Mouse (Mus musculus) lung, embryonic 15.5 days (tissue): ENCODE measurements around the gene Shd. TPM values are rescaled to one million over a fixed set of nuclear protein-coding genes. Genes with fewer than 3 reads are reported as not detected.

Experiments
- ATAC-seq: fragments of 200-750 bp; cut with Nextera tagmentation; 2 replicates; pipeline ENCODE4 v1.8.0; 2017; ENCODE audit warnings: moderate number of reproducible peaks, borderline replicate concordance; ENCODE audit not compliant: low FRiP score, low TSS enrichment; ENCODE audit errors: extremely low read depth
- H3K27ac ChIP-seq: fragments of 300-500 bp; sonication (generic); 2 replicates; pipeline ENCODE4 v1.5.1; 2015; ENCODE audit warnings: moderate library complexity, mild to moderate bottlenecking, inconsistent platforms
- H3K27me3 ChIP-seq: fragments of 300-500 bp; sonication (generic); 2 replicates; pipeline ENCODE4 v1.6.1; 2015; ENCODE audit warnings: inconsistent platforms
- H3K36me3 ChIP-seq: fragments of 300-500 bp; sonication (generic); 2 replicates; pipeline ENCODE4 v1.6.1; 2015; ENCODE audit warnings: inconsistent platforms
- H3K4me1 ChIP-seq: fragments of 300-500 bp; sonication (generic); 2 replicates; pipeline ENCODE4 v1.6.1; 2015; ENCODE audit warnings: inconsistent platforms
- H3K4me2 ChIP-seq: fragments of 300-500 bp; sonication (generic); 2 replicates; pipeline ENCODE4 v1.6.1; 2015; ENCODE audit warnings: inconsistent platforms, mild to moderate bottlenecking, moderate library complexity
- H3K4me3 ChIP-seq: fragments of 300-500 bp; sonication (generic); 2 replicates; pipeline ENCODE4 v1.5.1; 2015; ENCODE audit warnings: mild to moderate bottlenecking, inconsistent platforms
- H3K9ac ChIP-seq: fragments of 300-500 bp; sonication (generic); 2 replicates; pipeline ENCODE4 v1.6.1; 2015; ENCODE audit warnings: inconsistent platforms
- H3K9me3 ChIP-seq: fragments of 300-500 bp; sonication (generic); 2 replicates; pipeline ENCODE4 v1.6.1; 2016; ENCODE audit warnings: inconsistent platforms
- WGBS: fragments of 180-500 bp; shearing (Covaris S2); methylation state at CpG from one replicate; pipeline ENCODE4 v1.1.7; 2015; 5-methylcytosine and 5-hydroxymethylcytosine counted together
- polyA plus RNA-seq: library from polyadenylated mRNA; unstranded; fragments of >200 nt; fragmentation: Nextera tagmentation; extraction: Ambion mirVana; gene quantifications from 2 replicates; pipeline ENCODE4 v1.2.1, GENCODE M21; 2015

The Shd gene
- polyA plus RNA-seq, 1 experiment from 2014 or later = 6.7 TPM

DNA sequence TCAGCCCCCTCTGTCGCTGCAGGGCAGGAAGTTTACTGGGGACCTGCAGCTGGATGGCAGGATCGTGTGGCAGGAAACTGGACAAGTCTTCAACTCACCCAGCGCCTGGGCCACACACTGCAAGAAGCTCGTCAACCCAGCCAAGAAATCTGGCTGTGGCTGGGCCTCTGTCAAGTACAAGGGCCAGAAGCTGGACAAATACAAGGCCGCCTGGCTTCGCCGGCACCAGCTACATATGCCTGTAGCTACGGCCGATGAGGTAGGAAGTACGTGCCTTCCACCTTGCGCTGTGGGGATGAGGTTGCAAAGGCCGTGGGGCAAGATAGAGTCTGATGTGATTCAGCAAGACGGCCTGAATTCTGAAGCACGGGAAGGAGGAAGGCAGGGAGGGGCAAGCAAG, 40.0 kb downstream of the Shd start:
- H3K4me3 ChIP-seq = peak overlapping the region; percentile 96
- H3K4me1 ChIP-seq = peaks cover 23% of the 10 kb centered on the region
- no peak for ATAC-seq
- peaks cover 30% of the 10 kb centered on the region for H3K36me3 ChIP-seq
- peak overlapping the region; percentile 98 for H3K4me2 ChIP-seq
- H3K27me3 ChIP-seq = no peaks in the 10 kb centered on the region
- 0 out of 2 replicates have a peak overlapping the region, but pooled peaks have one; percentile 91 for H3K27ac ChIP-seq
- WGBS = 51% methylated on average over 14 of the region's 14 CpGs
- peak overlapping the region; percentile 83 for H3K9ac ChIP-seq
- H3K9me3 ChIP-seq = no peaks in the 10 kb centered on the region

DNA sequence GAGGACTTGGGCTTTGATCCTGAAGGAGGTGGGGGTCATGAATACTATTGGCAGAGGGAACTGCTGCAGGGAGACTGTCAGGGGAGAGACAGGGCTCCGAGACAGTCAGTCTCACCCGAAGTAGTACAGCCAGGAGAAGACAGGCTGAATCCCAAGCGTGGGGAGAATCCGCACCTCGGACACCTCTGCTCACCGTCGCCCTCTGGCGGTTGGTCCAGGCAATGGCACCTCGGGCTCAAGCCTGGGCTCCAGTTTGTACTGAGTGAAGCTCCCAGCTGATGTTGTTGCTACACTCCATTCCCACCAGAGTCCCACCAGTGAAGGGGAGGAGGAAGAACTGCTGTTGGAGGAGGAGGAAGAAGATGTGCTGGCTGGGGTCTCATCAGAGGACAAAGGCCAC, 40.4 kb downstream of the Shd start:
- no peaks in the 10 kb centered on the region for H3K9me3 ChIP-seq
- no peak for ATAC-seq
- H3K27ac ChIP-seq = no peak overlapping the region
- peak overlapping the region; percentile 98 for H3K4me2 ChIP-seq
- 0 out of 2 replicates have a peak overlapping the region, but pooled peaks have one; percentile 83 for H3K9ac ChIP-seq
- H3K4me1 ChIP-seq = peaks cover 21% of the 10 kb centered on the region
- WGBS = 5% methylated on average over 9 of the region's 9 CpGs
- H3K27me3 ChIP-seq = no peaks in the 10 kb centered on the region
- H3K36me3 ChIP-seq = peaks cover 34% of the 10 kb centered on the region
- peak overlapping the region; percentile 96 for H3K4me3 ChIP-seq

DNA sequence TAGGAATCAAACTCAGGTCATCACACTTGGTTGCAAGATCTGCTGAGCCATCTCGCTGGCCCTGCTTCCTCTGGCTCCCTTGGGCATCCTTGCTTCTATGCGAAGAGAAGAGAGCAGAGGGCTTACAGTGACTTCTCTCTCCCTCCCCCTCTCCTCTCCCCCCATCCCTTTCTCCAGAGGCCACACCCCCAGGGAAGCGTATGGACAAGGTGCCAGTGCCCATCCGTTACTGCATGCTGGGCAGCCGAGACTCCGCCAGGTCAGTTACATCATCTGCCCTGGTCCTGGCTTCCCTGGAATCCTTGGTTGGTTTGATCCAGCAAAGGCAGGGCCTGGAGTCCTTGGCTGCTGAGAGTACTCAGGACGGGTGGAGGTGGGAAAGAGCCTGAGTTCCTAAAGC, 41.2 kb downstream of the Shd start:
- no peaks in the 10 kb centered on the region for H3K9me3 ChIP-seq
- H3K27me3 ChIP-seq = no peaks in the 10 kb centered on the region
- no peak overlapping the region for H3K27ac ChIP-seq
- ATAC-seq = no peak
- H3K4me3 ChIP-seq = no peak overlapping the region
- H3K9ac ChIP-seq = no peak overlapping the region
- H3K36me3 ChIP-seq = peaks cover 42% of the 10 kb centered on the region
- H3K4me2 ChIP-seq = no peak overlapping the region
- WGBS = 85% methylated on average over 7 of the region's 7 CpGs
- H3K4me1 ChIP-seq = peaks cover 21% of the 10 kb centered on the region

DNA sequence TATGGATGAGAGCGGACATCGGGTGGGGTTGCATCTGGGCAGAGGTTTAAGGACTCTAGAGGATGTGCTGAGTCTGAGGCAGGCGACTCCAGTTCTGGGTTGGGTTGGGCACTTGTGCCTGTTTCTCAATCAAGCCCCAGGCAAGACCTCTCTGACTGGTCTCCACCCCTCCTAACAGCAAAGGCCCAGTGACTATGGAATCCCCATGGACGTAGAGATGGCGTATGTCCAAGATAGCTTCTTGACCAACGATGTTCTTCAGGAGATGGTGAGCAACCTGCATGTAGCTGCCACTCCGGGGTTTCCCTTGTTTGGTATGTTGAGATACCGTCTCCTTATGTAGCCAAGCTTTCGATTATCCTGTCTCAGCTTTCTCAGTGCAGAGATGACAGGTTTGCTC, 45.0 kb downstream of the Shd start:
- ATAC-seq = no peak
- H3K27ac ChIP-seq = no peak overlapping the region
- H3K4me2 ChIP-seq = no peak overlapping the region
- peaks cover 7% of the 10 kb centered on the region for H3K4me1 ChIP-seq
- no peaks in the 10 kb centered on the region for H3K27me3 ChIP-seq
- 88% methylated on average over 9 of the region's 9 CpGs for whole genome bisulfite sequencing
- H3K9ac ChIP-seq = no peak overlapping the region
- peaks cover 74% of the 10 kb centered on the region for H3K36me3 ChIP-seq
- H3K9me3 ChIP-seq = no peaks in the 10 kb centered on the region
- H3K4me3 ChIP-seq = no peak overlapping the region

DNA sequence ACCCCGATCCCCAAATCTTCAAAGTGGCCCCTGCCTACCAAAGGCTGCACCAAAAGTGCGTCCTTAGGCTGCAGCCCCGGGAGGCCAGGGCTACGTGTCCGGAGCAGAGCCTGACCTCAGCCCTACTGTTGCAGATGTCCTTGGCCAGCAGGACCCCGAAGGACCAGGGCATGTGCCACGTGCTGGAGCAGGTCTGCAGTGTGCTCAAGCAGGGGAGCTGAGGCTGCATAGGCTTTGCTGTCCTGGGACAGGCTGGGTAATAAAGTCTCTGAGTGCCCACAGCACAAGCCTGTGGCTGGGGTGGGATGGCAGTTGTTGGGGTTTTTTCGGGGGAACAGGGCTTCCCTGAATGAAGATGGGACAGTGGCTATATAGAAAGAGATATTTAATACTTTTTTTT, 46.1 kb downstream of the Shd start:
- no peaks in the 10 kb centered on the region for H3K4me1 ChIP-seq
- ATAC-seq = no peak
- no peak overlapping the region for H3K4me3 ChIP-seq
- H3K27ac ChIP-seq = no peak overlapping the region
- no peaks in the 10 kb centered on the region for H3K9me3 ChIP-seq
- H3K27me3 ChIP-seq = no peaks in the 10 kb centered on the region
- peaks cover 72% of the 10 kb centered on the region for H3K36me3 ChIP-seq
- WGBS = 84% methylated on average over 8 of the region's 8 CpGs
- H3K4me2 ChIP-seq = no peak overlapping the region
- no peak overlapping the region for H3K9ac ChIP-seq

DNA sequence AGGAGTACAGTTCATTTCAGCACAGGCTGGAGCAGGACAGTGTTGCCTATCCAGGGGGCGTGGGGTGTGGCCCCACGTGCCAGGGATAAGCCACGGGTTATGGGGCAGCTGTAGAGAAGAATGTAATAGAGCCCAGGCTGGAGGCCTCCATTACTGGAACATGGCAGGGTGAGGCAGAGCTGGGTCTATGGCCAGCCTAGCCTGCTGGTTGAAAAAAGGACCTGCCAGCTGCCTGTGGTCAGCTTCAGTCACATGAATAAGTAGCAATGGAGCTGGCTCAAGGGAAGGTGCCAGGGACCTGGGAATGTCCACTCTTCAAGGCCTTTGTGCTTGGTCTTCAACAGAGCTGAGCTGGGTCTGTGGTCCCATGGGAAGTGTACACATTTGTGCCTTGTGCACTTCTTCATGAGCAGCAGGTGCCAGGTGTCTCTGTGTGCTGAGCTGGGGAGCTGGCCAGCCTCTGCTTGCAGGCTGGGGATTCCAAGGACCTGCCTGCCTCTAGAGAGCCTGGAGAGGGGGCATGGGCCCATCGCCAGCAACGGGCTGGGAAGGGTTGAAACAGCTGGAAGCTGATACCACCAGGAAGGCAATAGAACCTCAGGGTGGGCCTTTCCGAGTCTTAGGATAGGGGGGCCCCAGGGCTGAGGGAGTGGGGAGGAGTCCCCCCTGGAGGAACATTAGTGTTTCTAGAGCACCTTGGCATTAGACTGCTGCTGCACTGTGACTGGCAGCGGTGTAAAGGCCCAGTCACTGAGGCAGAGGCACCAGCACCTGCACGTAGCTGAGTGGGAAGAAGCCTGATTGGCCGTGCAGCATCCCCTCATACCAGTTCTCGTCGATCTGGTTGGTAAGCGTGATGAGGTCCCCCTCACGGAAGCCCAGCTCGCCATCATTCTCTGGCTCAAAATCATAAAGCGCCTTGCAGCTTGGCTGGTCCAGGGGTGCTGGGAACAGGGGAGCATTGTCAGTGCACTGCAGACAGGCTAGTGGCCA, 46.8 kb downstream of the Shd start:
- Histone ChIP-seq H3K4me2 (no peak overlapping the region), H3K4me3 (no peak overlapping the region)
- 76% methylated on average over 15 of the region's 15 CpGs for WGBS

DNA sequence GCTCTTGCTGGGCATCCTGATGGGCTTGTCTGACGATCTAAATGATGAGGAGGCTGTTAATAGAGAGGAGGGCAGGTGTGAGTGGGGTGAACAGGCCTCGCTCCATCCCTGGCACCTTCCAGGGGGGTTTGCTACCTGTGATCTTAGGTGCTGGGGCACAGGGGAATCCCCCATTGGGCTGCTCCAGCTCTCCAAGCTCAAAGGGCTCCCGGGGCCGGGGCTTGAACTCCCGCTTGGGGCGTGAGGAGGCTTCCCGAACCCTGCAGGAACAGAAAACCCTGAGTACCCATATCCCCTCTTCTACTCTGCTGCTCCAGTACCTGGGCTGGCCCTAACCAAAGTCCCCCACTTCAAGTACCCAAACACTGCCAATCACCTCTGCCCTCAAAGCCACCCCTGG, 47.6 kb downstream of the Shd start:
- H3K4me1 ChIP-seq = no peaks in the 10 kb centered on the region; the same call in 1 of the 2 replicates
- no peaks in the 10 kb centered on the region for H3K9me3 ChIP-seq
- H3K36me3 ChIP-seq = peaks cover 61% of the 10 kb centered on the region
- no peak overlapping the region for H3K9ac ChIP-seq
- no peak overlapping the region for H3K4me3 ChIP-seq
- ATAC-seq = no peak
- no peak overlapping the region for H3K4me2 ChIP-seq
- no peaks in the 10 kb centered on the region for H3K27me3 ChIP-seq
- no peak overlapping the region for H3K27ac ChIP-seq
- 75% methylated on average over 7 of the region's 7 CpGs for WGBS

More for the DNA sequence above, 46.8 kb downstream of the Shd start:
- ATAC-seq = no peak
- Histone ChIP-seq H3K36me3 (peaks cover 65% of the 10 kb centered on the region), H3K9me3 (no peaks in the 10 kb centered on the region), H3K4me1 (no peaks in the 10 kb centered on the region), H3K27ac (no peak overlapping the region), H3K9ac (no peak overlapping the region), H3K27me3 (no peaks in the 10 kb centered on the region)

DNA sequence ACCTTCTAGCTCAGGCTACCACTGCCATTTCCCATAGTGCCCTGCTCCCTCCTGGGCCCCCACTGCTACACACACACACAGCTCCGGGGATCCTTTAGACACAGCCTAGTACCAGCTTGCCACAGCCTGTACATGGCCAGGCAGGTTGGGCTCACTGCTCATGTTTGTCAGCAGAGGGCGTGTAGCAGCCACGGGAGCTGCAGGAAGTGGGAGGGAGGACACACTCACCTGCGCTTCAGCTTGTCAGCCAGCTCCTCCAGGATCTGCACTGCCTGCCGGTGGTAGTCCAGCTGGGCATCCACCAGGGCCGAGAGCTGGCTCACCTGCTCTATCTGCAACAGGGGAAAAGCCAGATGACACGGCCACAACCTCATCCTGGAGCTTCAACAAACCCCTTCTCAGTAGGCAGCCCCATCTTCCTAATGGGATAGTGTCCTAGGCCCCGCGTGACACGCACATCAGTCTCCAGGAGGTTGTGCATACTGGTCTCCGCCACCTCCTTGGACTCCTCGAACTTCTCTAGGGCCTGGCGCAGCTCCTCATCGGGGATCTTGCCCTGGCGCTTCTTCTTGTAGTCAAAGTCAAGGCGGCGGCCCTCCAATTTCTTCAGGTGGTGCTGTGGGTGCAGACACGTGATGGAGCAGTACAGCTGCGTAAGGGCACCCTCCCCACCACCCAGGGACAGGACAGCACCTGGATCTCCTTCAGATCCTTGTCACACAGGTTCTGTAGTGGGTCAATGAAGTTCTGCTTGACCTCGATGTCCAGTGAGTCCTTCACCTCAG, 48.3 kb downstream of the Shd start:
- no peak overlapping the region for H3K9ac ChIP-seq
- H3K27ac ChIP-seq = no peak overlapping the region
- 67% methylated on average over 20 of the region's 20 CpGs for WGBS
- peaks cover 55% of the 10 kb centered on the region for H3K36me3 ChIP-seq
- no peaks in the 10 kb centered on the region for H3K9me3 ChIP-seq
- no peak; the same call in 1 of the 2 replicates for ATAC-seq
- no peak overlapping the region for H3K4me2 ChIP-seq
- H3K4me3 ChIP-seq = no peak overlapping the region
- H3K27me3 ChIP-seq = no peaks in the 10 kb centered on the region
- H3K4me1 ChIP-seq = no peaks in the 10 kb centered on the region; the same call in 1 of the 2 replicates

DNA sequence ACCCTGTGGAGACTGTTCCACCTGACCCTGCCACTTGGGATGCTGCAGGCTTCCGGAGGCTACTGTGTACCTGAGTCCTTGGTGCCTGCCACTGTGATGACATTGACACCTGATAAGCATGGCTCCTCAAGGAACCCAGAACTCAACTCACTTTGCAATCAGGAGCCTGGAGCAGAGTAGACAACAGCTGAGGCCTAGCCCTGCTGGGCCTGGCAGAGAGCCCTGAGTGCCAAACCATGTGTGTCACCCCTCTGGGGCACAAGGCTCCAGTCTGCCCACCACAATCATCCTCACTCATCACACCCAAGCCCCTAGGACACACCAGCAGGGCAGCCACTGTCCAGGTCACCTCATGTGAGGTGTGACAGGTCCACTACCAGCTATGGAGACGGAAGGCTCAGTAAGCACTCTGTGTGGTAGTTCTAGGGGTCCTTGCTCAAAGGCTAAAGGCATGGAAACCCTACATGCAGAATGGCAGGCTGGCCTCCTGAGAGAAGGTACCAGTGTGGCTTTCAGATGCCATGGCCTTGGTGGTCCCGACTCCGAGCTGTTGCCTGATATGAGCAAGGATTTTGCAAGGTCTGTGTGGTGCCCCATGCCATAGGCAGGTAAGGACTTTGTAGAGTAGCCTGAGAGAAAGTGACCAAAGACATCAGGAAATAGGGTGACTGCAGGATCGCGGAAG, 50.3 kb downstream of the Shd start:
- H3K4me3 ChIP-seq = no peak overlapping the region
- no peaks in the 10 kb centered on the region; the same call in 1 of the 2 replicates for H3K4me1 ChIP-seq
- peaks cover 41% of the 10 kb centered on the region for H3K36me3 ChIP-seq
- no peak for ATAC-seq
- no peaks in the 10 kb centered on the region for H3K9me3 ChIP-seq
- no peak overlapping the region for H3K4me2 ChIP-seq
- H3K9ac ChIP-seq = no peak overlapping the region
- no peaks in the 10 kb centered on the region for H3K27me3 ChIP-seq
- 80% methylated on average over 6 of the region's 6 CpGs for WGBS
- no peak overlapping the region for H3K27ac ChIP-seq

DNA sequence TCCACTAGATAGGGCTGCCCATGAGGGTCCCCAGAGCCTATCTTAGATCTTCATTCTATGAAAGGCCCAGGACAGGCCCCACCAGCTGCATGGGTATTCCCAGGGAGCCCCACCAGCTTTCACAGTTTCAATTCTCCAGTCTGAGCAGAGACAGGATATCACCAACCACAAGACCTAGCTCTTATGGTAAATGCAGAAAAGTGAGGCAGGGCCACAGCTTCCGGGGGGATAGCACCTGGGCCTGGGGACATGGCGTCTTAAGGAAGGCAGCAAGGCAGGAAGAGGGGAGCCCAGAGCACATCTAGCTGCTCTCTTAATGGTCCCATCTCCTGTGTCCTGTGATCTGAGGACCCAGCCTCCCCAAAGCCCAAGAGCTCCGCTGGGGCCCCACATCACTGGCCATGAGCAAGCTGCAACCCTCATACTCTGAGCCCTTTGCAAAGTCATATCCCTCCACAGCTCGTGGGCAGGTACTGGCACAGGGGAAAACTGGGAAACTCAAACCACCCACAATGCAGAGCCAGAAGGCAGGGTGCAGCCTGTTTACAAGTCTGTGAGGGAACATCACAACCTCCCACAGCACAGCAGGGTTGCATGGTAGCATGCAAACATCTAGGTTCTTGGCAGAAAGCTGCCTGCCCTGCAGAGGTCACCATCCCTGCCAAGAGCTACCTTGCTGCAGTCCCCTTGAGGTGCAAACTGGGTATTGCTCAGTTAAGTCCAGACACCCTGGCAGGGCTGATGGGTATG, 51.1 kb downstream of the Shd start:
- 79% methylated on average over 4 of the region's 4 CpGs for WGBS
- H3K4me2 ChIP-seq = no peak overlapping the region
- no peaks in the 10 kb centered on the region for H3K27me3 ChIP-seq
- no peak overlapping the region for H3K9ac ChIP-seq
- no peak overlapping the region for H3K4me3 ChIP-seq
- H3K9me3 ChIP-seq = no peaks in the 10 kb centered on the region
- H3K4me1 ChIP-seq = no peaks in the 10 kb centered on the region; the same call in 1 of the 2 replicates
- H3K27ac ChIP-seq = no peak overlapping the region
- H3K36me3 ChIP-seq = peaks cover 33% of the 10 kb centered on the region
- no peak for ATAC-seq
